Mouse (Mus musculus) neural tube, embryonic 15.5 days (tissue): Measurements from ENCODE around the gene Slc12a7. TPM values are rescaled to one million over a fixed set of nuclear protein-coding genes. Genes with fewer than 3 reads are reported as not detected.
A peak's percentile ranks its signal among the peaks of the same experiment; 100 is the strongest.

Experiments used
- ATAC-seq: fragments of 200-750 bp; cut with Nextera tagmentation; 2 replicates; pipeline ENCODE4 v1.8.0; 2017; ENCODE audit warnings: mild to moderate bottlenecking, moderate TSS enrichment, moderate library complexity; ENCODE audit not compliant: low FRiP score
- H3K27ac ChIP-seq: fragments of 300-500 bp; sonication (generic); replicated peaks from 2 replicates; pipeline ENCODE4 v1.5.1; 2015; ENCODE audit warnings: mild to moderate bottlenecking, inconsistent platforms
- H3K27me3 ChIP-seq: fragments of 300-500 bp; sonication (generic); replicated peaks from 2 replicates; pipeline ENCODE4 v1.6.1; 2015; ENCODE audit warnings: inconsistent platforms
- H3K36me3 ChIP-seq: fragments of 300-500 bp; sonication (generic); 2 replicates; pipeline ENCODE4 v1.6.1; 2015; ENCODE audit warnings: inconsistent platforms
- H3K4me1 ChIP-seq: fragments of 300-500 bp; sonication (generic); 2 replicates; pipeline ENCODE4 v1.6.1; 2015; ENCODE audit warnings: inconsistent platforms
- H3K4me2 ChIP-seq: fragments of 300-500 bp; sonication (generic); 2 replicates; pipeline ENCODE4 v1.6.1; 2015; ENCODE audit warnings: inconsistent platforms, mild to moderate bottlenecking, moderate library complexity
- H3K4me3 ChIP-seq: fragments of 300-500 bp; sonication (generic); replicated peaks from 2 replicates; pipeline ENCODE4 v1.5.1; 2015; ENCODE audit warnings: mild to moderate bottlenecking, inconsistent platforms
- H3K9ac ChIP-seq: fragments of 300-500 bp; sonication (generic); replicated peaks from 2 replicates; pipeline ENCODE4 v1.6.1; 2015; ENCODE audit warnings: mild to moderate bottlenecking, inconsistent platforms
- H3K9me3 ChIP-seq: fragments of 300-500 bp; sonication (generic); replicated peaks from 2 replicates; pipeline ENCODE4 v1.6.1; 2016; ENCODE audit warnings: inconsistent platforms
- WGBS: fragments of 180-500 bp; shearing (Covaris S2); methylation state at CpG from one replicate; pipeline ENCODE4 v1.1.7; 2015; ENCODE audit warnings: mixed read lengths; 5-methylcytosine and 5-hydroxymethylcytosine counted together
- polyA plus RNA-seq: library from polyadenylated mRNA; unstranded; fragments of >200 nt; fragmentation: Nextera tagmentation; extraction: Ambion mirVana; gene quantifications from 2 replicates; pipeline ENCODE4 v1.2.1, GENCODE M21; 2015

Gene Slc12a7
- polyA plus RNA-seq, 1 experiment from 2014 or later = 7.4 TPM

DNA sequence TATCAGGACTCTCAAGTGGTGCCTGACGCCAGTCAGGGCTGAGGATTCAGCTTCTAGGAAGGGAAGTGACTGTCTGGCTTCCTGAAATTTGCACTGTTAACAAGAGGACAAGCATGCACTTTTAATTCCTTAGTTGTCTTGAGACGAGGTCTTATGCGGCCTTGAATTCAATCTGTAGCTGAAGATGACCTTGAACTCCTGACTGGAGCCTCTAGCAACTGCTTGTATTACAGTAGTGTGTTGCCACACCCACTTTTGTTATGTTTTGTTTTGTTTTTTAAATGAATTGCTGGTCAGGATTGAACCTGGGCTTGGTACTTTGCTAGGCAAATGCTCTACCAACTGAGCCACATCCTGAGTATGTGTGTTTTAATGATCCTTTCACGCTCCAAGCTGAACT lies 32.5 kb downstream of the Slc12a7 start:
- no peak for ATAC-seq
- Histone ChIP-seq H3K27me3 (no peaks in the 10 kb centered on the region), H3K4me1 (peaks cover 22% of the 10 kb centered on the region), H3K4me3 (no peak overlapping the region), H3K9ac (no peak overlapping the region), H3K4me2 (peak overlapping the region; percentile 96), H3K36me3 (no peaks in the 10 kb centered on the region), H3K27ac (no peak overlapping the region), H3K9me3 (no peaks in the 10 kb centered on the region)
- WGBS = 76% methylated on average over 4 of the region's 4 CpGs

DNA sequence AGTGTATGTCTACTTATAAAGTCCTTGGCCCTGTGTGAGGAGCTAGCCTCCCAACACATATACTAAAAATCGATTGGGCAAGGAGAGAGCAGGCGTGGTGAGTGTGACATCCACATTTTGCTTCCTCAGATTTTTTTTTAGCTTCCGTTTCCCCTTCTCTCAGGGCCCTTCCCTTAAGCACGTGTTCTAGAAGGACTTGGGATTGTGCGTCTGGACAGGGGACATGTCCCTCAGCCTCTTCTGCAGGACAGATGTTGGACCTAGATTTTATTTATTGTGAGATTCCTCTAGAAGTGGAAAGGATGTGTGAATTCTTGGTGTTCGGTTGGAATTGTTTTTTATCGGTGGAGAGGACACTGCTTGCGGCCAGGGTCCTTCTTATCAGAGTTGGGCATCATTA lies 34.3 kb downstream of the Slc12a7 start:
- Histone ChIP-seq H3K9me3 (no peaks in the 10 kb centered on the region), H3K27ac (no peak overlapping the region), H3K36me3 (no peaks in the 10 kb centered on the region), H3K9ac (no peak overlapping the region), H3K4me1 (peaks cover 22% of the 10 kb centered on the region), H3K4me2 (no peak overlapping the region), H3K4me3 (no peak overlapping the region), H3K27me3 (no peaks in the 10 kb centered on the region)
- WGBS = 87% methylated on average over 8 of the region's 8 CpGs
- no peak for ATAC-seq

DNA sequence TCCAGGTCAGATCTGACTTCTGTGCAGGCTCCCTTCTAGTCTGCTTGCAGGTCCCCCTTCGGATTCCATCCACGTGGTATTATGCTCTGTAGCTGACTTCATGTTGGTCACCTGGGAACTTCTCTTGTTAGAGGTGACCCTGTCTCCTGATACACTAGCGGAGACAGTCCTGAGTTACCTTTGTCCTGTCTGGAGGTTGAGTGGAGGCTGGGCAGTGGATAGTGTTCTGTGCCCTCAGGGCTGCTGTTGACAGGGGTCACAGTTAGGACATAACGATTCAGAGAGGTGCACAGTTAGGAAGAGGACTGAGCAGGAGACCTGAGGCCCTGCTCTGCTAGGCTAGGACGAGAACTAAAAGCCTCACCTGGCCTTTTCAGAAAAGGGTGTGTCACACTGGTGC lies 34.9 kb downstream of the Slc12a7 start:
- ATAC-seq = no peak
- Histone ChIP-seq H3K9ac (no peak overlapping the region), H3K36me3 (no peaks in the 10 kb centered on the region), H3K4me1 (peaks cover 27% of the 10 kb centered on the region), H3K27me3 (no peaks in the 10 kb centered on the region), H3K9me3 (no peaks in the 10 kb centered on the region), H3K27ac (no peak overlapping the region), H3K4me2 (no peak overlapping the region), H3K4me3 (no peak overlapping the region)
- 91% methylated on average over 5 of the region's 5 CpGs for WGBS

DNA sequence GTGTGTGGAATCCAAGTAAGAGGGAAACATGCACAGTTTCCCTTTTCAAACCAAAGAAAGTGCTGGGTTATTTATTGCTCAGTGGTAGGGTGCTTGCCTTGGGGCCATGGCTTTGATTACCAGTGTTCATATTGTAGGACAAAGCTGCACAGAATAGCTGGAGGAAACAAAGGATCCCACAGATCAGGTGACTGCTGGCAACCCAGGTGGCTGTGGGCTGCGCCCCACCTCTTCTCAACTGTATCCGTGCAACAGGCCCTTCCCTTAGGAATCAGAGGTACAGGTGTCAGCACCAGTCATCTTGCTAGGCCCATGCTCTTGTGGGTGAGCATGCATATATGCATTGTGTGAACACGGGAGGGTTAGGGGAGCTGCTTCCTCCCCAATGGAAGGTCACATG lies 35.4 kb downstream of the Slc12a7 start:
- peaks cover 30% of the 10 kb centered on the region for H3K4me1 ChIP-seq
- H3K36me3 ChIP-seq = no peaks in the 10 kb centered on the region
- H3K9ac ChIP-seq = no peak overlapping the region
- H3K27me3 ChIP-seq = no peaks in the 10 kb centered on the region
- WGBS = 85% methylated on average over 3 of the region's 3 CpGs
- no peaks in the 10 kb centered on the region for H3K9me3 ChIP-seq
- no peak for ATAC-seq
- H3K4me2 ChIP-seq = no peak overlapping the region
- no peak overlapping the region for H3K4me3 ChIP-seq
- H3K27ac ChIP-seq = no peak overlapping the region

DNA sequence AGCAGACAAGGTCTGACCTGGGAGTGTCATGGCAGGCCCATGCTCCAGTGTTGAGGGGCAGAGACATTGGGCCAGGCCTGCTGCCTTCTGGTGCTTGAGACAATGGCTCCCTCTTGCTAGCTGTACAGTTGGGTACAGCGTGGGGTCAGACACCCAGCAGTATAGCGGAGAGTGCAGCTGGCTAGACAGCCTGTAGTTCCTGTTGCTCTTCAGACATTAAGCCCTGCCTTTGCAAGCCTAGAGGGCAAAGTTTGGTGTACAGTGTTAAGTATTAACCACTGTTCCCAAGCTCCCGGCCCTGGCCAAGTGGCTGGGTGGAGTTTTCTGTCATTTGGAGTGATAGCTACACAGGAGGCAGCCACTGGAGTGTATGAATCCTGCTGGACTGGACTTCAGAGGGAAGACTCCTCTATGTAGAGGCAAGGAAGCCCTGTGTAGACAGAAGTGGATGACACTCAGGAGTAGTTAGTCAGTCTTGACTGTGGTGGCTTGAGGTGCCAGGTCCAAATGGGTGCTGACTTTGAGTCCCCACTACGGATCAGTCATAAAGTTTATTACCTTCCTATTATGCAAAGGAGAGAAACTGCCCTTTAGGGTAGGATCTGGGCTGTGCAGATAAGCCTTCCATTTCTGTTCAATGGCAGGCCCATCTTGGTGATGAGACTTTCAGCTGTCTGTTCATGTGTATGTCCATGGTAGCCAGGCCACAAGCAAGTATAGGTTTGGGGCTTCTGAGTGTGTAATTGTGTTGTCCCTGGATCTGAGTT lies 37.2 kb downstream of the Slc12a7 start:
- Histone ChIP-seq H3K4me1 (peaks cover 13% of the 10 kb centered on the region), H3K27ac (no peak overlapping the region), H3K4me2 (no peak overlapping the region), H3K9ac (no peak overlapping the region), H3K27me3 (no peaks in the 10 kb centered on the region), H3K36me3 (no peaks in the 10 kb centered on the region), H3K4me3 (no peak overlapping the region), H3K9me3 (no peaks in the 10 kb centered on the region)
- WGBS = 50% methylated on average over 4 of the region's 4 CpGs
- no peak for ATAC-seq

DNA sequence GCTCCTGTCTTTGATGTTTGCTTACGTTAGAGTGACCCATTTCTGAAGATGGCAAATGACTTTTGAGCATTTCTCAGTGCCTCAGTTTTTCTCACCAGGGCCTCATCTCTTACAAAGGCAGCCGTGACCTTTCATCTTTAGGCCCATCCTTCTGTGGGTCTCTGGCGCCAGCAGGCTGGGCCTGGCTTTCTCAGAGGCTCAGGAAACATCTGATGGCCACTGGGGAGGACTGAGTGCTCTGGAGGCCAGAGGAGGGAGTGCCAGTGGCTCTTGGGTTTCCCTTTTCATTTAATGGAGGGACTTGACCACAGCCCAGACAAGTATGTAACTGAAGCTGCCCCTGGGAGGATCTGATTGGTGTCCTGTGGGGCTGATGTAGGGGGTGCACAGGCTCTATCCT lies 38.2 kb downstream of the Slc12a7 start:
- 57% methylated on average over 3 of the region's 3 CpGs for WGBS
- ATAC-seq = no peak
- H3K4me1 ChIP-seq = peaks cover 10% of the 10 kb centered on the region; the same call in 1 of the 2 replicates

DNA sequence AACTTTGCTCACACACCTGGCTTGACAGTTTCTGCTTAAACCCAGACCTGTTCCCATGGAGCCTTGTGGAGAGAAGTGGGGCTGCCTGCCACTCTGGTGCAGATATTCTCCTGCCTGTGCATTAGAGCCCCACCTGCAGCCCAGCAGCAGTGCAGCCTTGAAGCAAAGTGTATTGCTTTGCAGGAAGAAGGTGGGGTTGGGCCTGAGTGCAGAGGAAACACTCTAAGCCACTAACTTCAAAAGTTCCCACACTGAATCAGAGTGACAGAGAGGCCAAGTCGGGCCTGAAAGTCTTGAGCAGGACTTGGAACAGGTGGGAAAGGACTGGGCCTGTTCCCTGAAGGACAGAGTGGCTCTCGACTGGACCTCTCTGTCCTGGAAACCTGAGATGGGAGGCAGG lies 39.8 kb downstream of the Slc12a7 start:
- H3K27me3 ChIP-seq = no peaks in the 10 kb centered on the region
- H3K4me3 ChIP-seq = no peak overlapping the region
- no peak overlapping the region for H3K27ac ChIP-seq
- H3K4me1 ChIP-seq = peaks cover 10% of the 10 kb centered on the region; the same call in 1 of the 2 replicates
- ATAC-seq = no peak
- H3K9ac ChIP-seq = no peak overlapping the region
- no peak overlapping the region for H3K4me2 ChIP-seq
- H3K36me3 ChIP-seq = no peaks in the 10 kb centered on the region
- H3K9me3 ChIP-seq = no peaks in the 10 kb centered on the region
- WGBS = 65% methylated on average over 2 of the region's 2 CpGs

More for the DNA sequence above, 38.2 kb downstream of the Slc12a7 start:
- H3K4me2 ChIP-seq = no peak overlapping the region
- no peaks in the 10 kb centered on the region for H3K9me3 ChIP-seq
- no peaks in the 10 kb centered on the region for H3K36me3 ChIP-seq
- H3K27ac ChIP-seq = no peak overlapping the region
- no peaks in the 10 kb centered on the region for H3K27me3 ChIP-seq
- H3K9ac ChIP-seq = no peak overlapping the region
- no peak overlapping the region for H3K4me3 ChIP-seq

DNA sequence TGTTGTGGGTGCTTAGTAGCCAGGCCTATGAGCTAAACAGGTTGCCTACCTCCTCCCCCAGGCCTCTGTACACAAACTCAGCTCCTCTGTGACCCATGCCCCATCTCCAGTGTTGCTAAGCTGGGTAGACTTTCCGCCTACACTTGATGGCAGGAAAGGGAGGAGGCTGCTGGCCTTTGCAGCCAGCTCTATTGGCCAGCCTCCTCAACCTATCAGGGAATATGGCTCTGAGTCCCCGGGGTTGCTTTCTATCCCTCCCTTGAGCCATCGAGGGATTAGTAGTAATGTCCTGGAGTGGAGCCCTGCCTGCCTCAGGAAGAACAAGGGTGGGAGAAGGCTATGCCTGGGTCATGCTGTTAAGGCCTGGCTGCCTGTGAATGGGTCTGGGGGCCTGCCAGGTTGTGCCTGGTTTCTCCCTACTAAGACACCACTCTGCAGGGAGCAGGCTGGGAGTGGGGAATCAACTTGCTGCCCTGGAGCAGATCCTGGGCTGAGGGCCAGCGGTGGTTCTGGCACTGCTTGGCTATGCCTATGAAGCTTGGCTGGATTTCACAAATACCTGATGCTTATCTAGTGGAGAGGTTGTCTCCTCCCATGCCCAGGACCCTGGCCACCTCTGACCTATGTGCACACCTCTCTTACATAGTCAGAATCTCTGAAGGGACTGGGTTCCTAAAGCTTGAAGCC lies 40.8 kb downstream of the Slc12a7 start:
- Histone ChIP-seq H3K4me2 (no peak overlapping the region), H3K27ac (no peak overlapping the region)

DNA sequence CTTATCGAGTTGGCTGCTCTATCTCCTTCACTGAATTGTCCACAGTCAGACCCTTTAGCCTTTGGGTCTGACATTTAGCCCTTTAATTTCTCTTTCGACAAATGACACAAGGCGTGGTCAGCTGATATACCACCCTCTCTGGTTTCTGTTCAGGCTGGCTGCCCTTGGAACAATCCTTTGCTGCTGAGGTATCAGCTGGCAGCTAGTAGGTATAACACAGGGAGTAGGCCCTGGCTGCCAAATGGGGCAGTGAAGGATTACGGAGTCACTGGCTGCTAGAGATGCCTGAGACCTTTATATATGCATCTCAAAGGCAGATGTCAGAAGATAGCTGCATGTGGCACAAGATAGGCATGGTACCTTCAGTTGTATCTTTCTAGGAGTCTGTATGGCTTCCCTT lies 42.9 kb downstream of the Slc12a7 start:
- Histone ChIP-seq H3K9me3 (no peaks in the 10 kb centered on the region), H3K9ac (no peak overlapping the region), H3K27ac (no peak overlapping the region), H3K4me3 (no peak overlapping the region), H3K4me1 (peaks cover 10% of the 10 kb centered on the region; the same call in 1 of the 2 replicates), H3K4me2 (no peak overlapping the region), H3K27me3 (no peaks in the 10 kb centered on the region), H3K36me3 (no peaks in the 10 kb centered on the region)
- WGBS = 83% methylated on average over 4 of the region's 4 CpGs
- no peak for ATAC-seq

More for the DNA sequence above, 40.8 kb downstream of the Slc12a7 start:
- peak; percentile 48; the same call in 1 of the 2 replicates for ATAC-seq
- Histone ChIP-seq H3K36me3 (no peaks in the 10 kb centered on the region), H3K4me1 (peaks cover 10% of the 10 kb centered on the region; the same call in 1 of the 2 replicates), H3K4me3 (no peak overlapping the region), H3K9me3 (no peaks in the 10 kb centered on the region), H3K27me3 (no peaks in the 10 kb centered on the region), H3K9ac (no peak overlapping the region)
- WGBS = 58% methylated on average over 4 of the region's 4 CpGs

DNA sequence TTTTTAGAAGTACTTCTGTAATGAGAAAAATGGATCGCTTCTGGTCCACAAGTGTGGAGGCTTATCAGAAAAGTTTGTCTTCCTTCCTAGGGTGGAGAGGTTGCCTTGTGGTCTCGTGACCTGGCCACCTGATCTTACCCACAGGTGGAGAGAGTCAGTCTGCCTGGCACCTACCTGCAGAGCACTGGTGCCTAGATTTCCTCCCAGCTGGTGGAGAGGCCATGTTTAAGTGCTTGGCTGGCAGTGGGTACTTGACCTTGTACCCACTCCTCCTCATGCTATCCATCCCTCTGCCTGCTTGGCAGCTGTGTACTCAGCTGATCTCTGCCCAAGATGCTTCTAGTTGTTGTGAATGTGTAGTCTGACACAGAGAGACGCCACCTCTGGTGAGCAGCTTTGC lies 44.7 kb downstream of the Slc12a7 start:
- no peak for ATAC-seq
- H3K9ac ChIP-seq = no peak overlapping the region
- H3K27ac ChIP-seq = no peak overlapping the region
- H3K4me2 ChIP-seq = no peak overlapping the region
- no peaks in the 10 kb centered on the region for H3K36me3 ChIP-seq
- WGBS = 84% methylated on average over 3 of the region's 3 CpGs
- H3K4me3 ChIP-seq = no peak overlapping the region
- H3K9me3 ChIP-seq = no peaks in the 10 kb centered on the region
- no peaks in the 10 kb centered on the region for H3K27me3 ChIP-seq
- H3K4me1 ChIP-seq = peaks cover 6% of the 10 kb centered on the region; the same call in 1 of the 2 replicates

DNA sequence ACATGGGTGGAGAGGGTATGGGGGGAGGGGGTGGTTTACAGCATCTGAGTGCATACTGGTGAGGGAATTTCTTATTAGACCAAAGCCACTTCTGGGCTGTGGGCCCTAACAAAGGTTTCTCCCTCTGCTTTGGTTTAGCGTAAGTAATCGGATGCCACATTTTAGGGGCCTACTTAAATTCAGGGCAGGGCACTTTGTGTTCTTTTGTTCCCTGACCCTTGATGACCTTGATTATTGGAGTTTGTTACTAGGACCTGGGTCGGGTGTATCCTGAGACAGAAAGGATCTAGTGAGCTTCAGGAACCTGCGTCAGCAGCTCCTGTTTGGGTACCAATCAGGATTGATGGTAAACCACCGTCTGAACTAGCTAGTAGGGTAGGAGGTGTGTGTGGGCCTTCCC lies 49.6 kb downstream of the Slc12a7 start:
- Histone ChIP-seq H3K4me1 (no peaks in the 10 kb centered on the region), H3K4me3 (no peak overlapping the region), H3K9me3 (no peaks in the 10 kb centered on the region), H3K27me3 (no peaks in the 10 kb centered on the region), H3K4me2 (no peak overlapping the region), H3K9ac (no peak overlapping the region), H3K27ac (no peak overlapping the region), H3K36me3 (0 out of 2 replicates have a peak, but pooled peaks cover 3% of the 10 kb centered on the region)
- 26% methylated on average over 5 of the region's 5 CpGs for WGBS
- ATAC-seq = no peak

DNA sequence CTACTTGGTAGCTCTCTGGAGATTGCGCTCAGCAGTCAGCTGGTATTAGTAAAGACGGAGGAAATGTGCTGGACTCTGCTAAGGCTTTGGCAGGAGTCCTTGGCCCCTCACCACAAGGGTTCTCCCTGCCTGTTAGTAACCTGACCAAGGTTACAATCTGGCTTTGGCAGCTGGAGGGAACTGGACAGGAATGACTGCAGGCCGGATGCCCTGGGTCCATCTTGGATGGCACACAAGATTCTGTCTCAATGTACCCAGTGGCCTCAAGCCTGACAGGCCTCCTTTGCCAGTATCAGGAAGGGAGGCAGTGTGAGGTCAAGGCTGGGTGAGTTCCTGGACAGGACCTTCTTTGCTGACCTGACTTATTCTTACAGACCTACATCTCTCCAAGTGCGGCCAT lies 59.3 kb downstream of the Slc12a7 start:
- no peak overlapping the region for H3K27ac ChIP-seq
- 95% methylated on average over 4 of the region's 4 CpGs for WGBS
- H3K4me3 ChIP-seq = no peak overlapping the region
- no peak for ATAC-seq
- no peak overlapping the region for H3K9ac ChIP-seq
- no peak overlapping the region for H3K4me2 ChIP-seq
- no peaks in the 10 kb centered on the region for H3K4me1 ChIP-seq
- no peaks in the 10 kb centered on the region for H3K9me3 ChIP-seq
- H3K36me3 ChIP-seq = peaks cover 15% of the 10 kb centered on the region; the same call in 1 of the 2 replicates
- no peaks in the 10 kb centered on the region for H3K27me3 ChIP-seq
